Mouse (Mus musculus) intestine, embryonic 14.5 days (tissue): ENCODE measurements around the gene Clic1. TPM values are rescaled to one million over a fixed set of nuclear protein-coding genes. Genes with fewer than 3 reads are reported as not detected.

Source experiments
- ATAC-seq: fragments of 200-750 bp; cut with Nextera tagmentation; replicated peaks from 2 replicates; pipeline ENCODE4 v1.8.0; 2017; ENCODE audit warnings: low read depth, moderate number of reproducible peaks, moderate TSS enrichment, moderate library complexity; ENCODE audit not compliant: low FRiP score, low TSS enrichment
- DNase-seq: peaks from one replicate; pipeline ENCODE4 v3.0.0-alpha.2; 2018; ENCODE audit warnings: low spot score
- H3K27ac ChIP-seq: fragments of 300-500 bp; sonication (generic); 2 replicates; pipeline ENCODE4 v1.5.1; 2014; ENCODE audit warnings: low read depth, mild to moderate bottlenecking, control low read depth
- H3K27me3 ChIP-seq: fragments of 300-500 bp; sonication (generic); replicated peaks from 2 replicates; pipeline ENCODE4 v1.6.1; 2014; ENCODE audit warnings: low read length, control low read depth; ENCODE audit not compliant: control insufficient read depth, insufficient read depth
- H3K36me3 ChIP-seq: fragments of 300-500 bp; sonication (generic); 2 replicates; pipeline ENCODE4 v1.6.1; 2014; ENCODE audit warnings: low read length, control low read depth; ENCODE audit not compliant: control insufficient read depth, insufficient read depth
- H3K4me1 ChIP-seq: fragments of 300-500 bp; sonication (generic); replicated peaks from 2 replicates; pipeline ENCODE4 v1.6.1; 2014; ENCODE audit warnings: low read length, control low read depth, mixed read lengths; ENCODE audit not compliant: control insufficient read depth, insufficient read depth
- H3K4me2 ChIP-seq: fragments of 300-500 bp; sonication (generic); 2 replicates; pipeline ENCODE4 v1.6.1; 2014; ENCODE audit warnings: low read length
- H3K4me3 ChIP-seq: fragments of 300-500 bp; sonication (generic); 2 replicates; pipeline ENCODE4 v1.5.1; 2014; ENCODE audit warnings: low read depth, low read length, control low read depth, mixed read lengths
- H3K9ac ChIP-seq: fragments of 300-500 bp; sonication (generic); 2 replicates; pipeline ENCODE4 v1.6.1; 2014; ENCODE audit warnings: mild to moderate bottlenecking, low read length
- H3K9me3 ChIP-seq: fragments of 300-500 bp; sonication (generic); 2 replicates; pipeline ENCODE4 v1.6.1; 2016; ENCODE audit warnings: low read length, control low read depth; ENCODE audit not compliant: control insufficient read depth
- WGBS: fragments of 180-500 bp; shearing (Covaris S2); extraction: QIAGEN DNeasy Blood & Tissue Kit; methylation state at CpG from one replicate; pipeline ENCODE4 v1.1.7; 2014; 5-methylcytosine and 5-hydroxymethylcytosine counted together
- polyA plus RNA-seq: library from polyadenylated mRNA; unstranded; fragments of >200 nt; fragmentation: Nextera tagmentation; extraction: Ambion mirVana; gene quantifications from 2 replicates; pipeline ENCODE4 v1.2.1, GENCODE M21; 2014

The Clic1 gene
- polyA plus RNA-seq, 1 experiment from 2014 or later = 113 TPM

DNA sequence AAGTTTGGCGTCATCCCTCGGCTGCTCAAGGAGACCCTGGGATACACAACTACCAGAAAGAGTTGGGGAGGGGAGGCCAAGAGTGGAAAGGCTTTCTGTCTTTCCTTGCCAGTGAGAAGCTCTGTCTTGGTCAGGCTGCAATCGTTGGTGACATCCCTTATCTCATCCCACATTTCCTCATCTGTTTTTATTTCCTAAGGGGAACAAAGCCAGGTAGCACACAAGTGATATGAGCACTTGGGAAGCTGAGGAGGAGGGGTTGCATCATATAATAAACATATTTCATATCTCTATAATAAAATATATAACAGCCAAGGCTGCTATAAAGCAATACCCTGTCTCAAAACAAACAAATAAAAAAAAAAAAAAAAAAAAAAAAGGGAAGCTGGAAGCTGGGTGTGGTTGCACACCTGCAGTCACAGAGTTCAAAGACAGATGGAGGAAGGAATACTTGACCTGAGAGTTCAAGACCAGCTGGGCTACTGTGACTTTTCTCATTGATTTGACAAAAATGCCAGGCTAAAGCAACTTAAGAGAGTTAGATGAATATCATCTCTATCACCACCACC, 34.2 kb downstream of the Clic1 start:
- Histone ChIP-seq H3K4me2 (no peak overlapping the region), H3K4me1 (no peaks in the 10 kb centered on the region), H3K27me3 (no peaks in the 10 kb centered on the region), H3K9me3 (no peaks in the 10 kb centered on the region), H3K4me3 (no peak overlapping the region), H3K27ac (no peak overlapping the region), H3K9ac (no peak overlapping the region), H3K36me3 (no peaks in the 10 kb centered on the region)
- no peak for ATAC-seq
- 73% methylated on average over 3 of the region's 3 CpGs for WGBS
- DNase-seq = no peak

DNA sequence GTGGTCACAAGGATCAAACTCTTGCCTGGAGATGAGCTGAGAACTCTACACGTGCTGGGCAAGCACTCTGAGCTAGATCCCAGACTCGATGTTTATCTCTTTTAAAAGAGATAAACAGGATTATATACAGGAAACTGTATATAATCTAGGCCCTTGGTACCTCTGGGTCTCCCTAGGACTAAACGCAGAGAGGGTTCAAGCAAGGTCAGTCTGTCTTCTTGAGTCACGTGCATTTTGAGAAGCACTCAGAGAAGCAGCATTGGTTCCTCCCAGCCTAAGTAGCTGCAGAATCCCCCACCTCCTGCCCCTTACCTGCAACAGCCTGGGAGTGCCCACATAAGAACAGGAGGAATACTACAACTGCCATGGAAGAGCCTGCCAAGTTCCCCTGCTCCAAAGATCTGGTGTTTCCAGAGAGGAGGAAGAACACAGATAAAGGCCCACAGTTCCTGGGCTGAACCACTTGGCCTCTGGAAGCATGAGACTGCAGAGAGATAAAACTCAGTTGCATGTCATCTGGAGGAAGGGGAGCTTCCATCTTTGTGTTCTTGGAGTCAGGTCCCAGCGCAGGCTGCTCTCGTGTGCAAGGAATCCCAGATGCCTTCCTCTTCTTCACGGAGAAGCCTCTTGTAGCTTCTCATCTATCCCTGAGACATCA, 35.6 kb downstream of the Clic1 start, which contains the start of gene Ly6g6f:
TSS of gene Ly6g6f (minus strand) at position 403 of the 658 bp plus-strand sequence.
- 67% methylated on average over 7 of the region's 7 CpGs for WGBS
- no peak for DNase-seq
- Histone ChIP-seq H3K9ac (no peak within 1 kb of the TSS), H3K36me3 (no peaks in the 10 kb centered on the region), H3K4me3 (no peak within 1 kb of the TSS), H3K9me3 (no peaks in the 10 kb centered on the region), H3K27me3 (no peaks in the 10 kb centered on the region), H3K27ac (no peak within 1 kb of the TSS), H3K4me1 (peaks cover 6% of the 10 kb centered on the region; the same call in 1 of the 2 replicates), H3K4me2 (no peak within 1 kb of the TSS)
- no peak for ATAC-seq

DNA sequence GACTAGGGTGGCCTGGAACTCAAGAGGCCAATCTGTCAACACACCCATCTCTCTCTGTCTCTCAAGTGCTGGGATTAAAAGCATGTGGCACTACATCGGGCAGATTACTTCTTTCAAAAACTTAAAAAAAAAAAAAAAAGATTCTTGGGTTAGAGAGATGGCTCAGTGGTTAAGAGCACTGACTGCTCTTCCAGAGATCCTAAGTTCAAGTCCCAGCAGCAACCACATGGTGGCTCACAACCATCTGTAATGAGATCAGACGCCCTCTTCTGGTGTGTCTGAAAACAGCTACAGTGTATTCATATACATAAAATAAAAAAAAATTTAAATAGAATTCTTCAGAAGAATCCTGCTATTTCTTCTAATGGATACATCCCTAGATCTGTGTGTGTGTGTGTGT, 38.4 kb downstream of the Clic1 start:
- no peak for DNase-seq
- H3K4me3 ChIP-seq = no peak overlapping the region
- no peaks in the 10 kb centered on the region for H3K27me3 ChIP-seq
- no peak overlapping the region for H3K9ac ChIP-seq
- H3K4me2 ChIP-seq = no peak overlapping the region
- H3K36me3 ChIP-seq = peaks cover 22% of the 10 kb centered on the region
- no peak overlapping the region for H3K27ac ChIP-seq
- H3K9me3 ChIP-seq = no peaks in the 10 kb centered on the region
- peaks cover 11% of the 10 kb centered on the region; the same call in 1 of the 2 replicates for H3K4me1 ChIP-seq
- no peak for ATAC-seq
- WGBS = 62% methylated on average over 2 of the region's 2 CpGs

DNA sequence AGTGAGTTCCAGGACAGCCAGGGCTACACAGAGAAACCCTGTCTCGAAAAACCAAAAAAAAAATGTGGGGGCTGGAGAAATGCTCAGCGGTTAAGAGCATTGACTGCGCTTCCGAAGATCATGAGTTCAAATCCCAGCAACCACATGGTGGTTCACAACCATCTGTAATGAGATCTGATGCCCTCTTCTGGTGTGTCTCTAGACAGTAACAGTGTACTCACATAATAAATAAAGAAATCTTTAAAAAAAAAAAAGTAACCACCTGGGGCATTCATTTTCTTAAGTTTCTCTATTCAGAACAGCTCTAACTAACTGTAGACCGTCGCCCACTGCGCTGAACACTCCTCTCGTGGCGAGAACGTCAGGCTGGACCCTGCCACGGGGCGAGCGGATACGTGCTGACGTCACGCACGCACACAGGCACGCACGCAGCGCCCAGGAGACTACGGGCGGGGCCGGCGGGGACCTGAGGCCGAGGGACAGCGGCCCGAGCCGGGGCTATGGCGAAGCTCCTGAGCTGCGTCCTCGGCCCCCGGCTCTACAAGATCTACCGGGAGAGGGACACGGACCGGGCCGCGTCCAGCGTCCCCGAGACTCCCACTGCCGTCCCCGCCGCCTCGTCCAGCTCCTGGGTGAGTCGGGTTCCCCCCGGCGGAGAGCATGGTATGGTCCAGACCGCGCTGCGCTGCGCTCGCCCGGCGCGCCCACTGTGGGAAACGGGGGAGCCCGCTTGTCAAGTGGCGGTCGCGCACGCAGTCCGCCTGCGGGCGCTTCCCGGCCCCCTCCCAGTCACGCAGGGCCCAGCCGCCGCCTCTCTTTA, 39.3 kb downstream of the Clic1 start, which contains the start of gene Abhd16a:
TSS of gene Abhd16a (plus strand) at position 439 of the 820 bp plus-strand sequence.
- Histone ChIP-seq H3K4me3 (peak within 1 kb of the TSS; percentile 62), H3K27me3 (no peaks in the 10 kb centered on the region), H3K9ac (peak within 1 kb of the TSS; percentile 89), H3K4me2 (peak within 1 kb of the TSS; percentile 84), H3K4me1 (peaks cover 11% of the 10 kb centered on the region; the same call in 1 of the 2 replicates), H3K9me3 (no peaks in the 10 kb centered on the region), H3K36me3 (peaks cover 29% of the 10 kb centered on the region), H3K27ac (peak within 1 kb of the TSS; percentile 98)
- 4% methylated on average over 58 of the region's 67 CpGs for WGBS
- peak; percentile 96 for ATAC-seq
- DNase-seq = peak; percentile 97

DNA sequence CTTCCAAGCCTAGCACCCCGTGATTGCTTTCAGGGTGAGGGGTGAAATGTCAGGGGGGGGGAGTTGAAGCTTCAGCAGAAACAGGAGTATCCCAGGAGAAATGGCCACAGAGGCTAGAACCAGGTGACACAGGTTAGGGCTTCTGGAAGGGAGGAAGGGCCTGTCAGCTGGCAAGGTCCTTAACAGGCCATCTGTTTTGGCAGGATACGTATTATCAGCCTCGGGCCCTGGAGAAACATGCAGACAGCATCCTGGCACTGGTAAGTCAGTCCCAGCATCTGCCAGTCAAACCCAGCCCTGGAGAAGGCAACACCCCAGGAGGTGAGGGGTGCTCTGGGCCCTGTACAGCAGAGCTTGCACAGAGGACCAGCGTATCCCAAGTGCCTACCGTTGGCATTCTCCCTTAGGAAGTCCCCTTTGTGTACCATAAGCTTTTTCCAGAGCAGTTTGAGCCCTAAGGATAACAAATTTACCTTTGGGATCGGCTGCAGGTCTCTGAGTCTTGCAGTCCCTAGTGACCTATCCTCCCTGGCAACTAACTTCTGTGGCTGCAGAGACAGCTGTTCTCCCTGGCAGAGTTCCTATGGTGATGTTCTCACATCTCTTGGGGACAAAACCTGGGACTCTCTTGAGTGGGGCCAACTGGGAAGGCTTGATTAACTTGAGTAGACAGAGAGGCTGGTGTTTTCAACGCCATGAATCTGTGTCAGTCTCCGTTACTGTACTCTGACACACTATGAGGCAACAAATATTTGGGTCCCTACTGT, 40.6 kb downstream of the Clic1 start:
- Histone ChIP-seq H3K9me3 (no peaks in the 10 kb centered on the region), H3K36me3 (peaks cover 42% of the 10 kb centered on the region), H3K4me2 (peak overlapping the region; percentile 84), H3K4me1 (peaks cover 11% of the 10 kb centered on the region; the same call in 1 of the 2 replicates), H3K27me3 (no peaks in the 10 kb centered on the region), H3K4me3 (peak overlapping the region; percentile 62), H3K9ac (peak overlapping the region; percentile 89), H3K27ac (no peak overlapping the region)
- 71% methylated on average over 8 of the region's 8 CpGs for WGBS
- ATAC-seq (no peak), DNase-seq (no peak)

DNA sequence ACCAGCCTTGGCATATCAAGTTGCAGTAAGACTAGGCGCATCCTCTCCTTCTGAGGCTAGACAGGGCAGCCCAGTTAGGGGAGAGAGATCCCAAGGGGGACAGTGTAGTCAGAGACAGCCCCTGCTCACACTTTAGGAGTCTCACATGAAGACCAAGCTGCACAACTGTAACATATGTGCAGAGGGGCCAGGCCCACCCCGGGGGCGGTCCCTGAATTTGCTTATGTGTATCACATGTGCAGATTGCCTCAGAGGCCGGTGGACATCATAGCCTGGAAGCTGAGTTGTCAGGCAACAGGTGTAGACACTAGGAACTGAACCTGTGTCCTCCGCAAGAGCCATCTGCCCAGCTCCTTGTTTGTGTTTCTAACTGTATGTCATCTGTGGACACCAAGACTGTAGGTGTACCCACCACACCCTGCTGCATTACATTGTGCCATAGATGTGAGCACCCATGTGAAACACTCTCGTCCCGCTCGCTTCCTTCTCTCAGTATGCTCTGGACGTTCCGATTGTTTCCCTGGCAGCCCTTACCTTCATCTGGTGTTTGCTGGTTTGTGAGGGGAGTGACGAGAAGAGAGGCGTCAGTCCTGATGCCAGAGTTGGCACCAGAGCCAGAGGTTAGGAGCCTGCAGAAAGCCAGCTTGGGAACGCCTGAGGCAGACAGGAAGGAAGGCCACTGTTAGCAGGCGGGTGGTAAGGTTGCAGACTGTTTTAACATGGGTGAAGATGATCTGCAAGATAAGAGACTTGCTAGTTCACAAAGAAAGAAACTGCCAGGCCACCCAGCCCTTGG, 42.8 kb downstream of the Clic1 start:
- Histone ChIP-seq H3K27ac (no peak overlapping the region), H3K4me3 (no peak overlapping the region), H3K4me2 (no peak overlapping the region), H3K27me3 (no peaks in the 10 kb centered on the region), H3K9ac (no peak overlapping the region), H3K36me3 (peaks cover 60% of the 10 kb centered on the region), H3K4me1 (peaks cover 11% of the 10 kb centered on the region; the same call in 1 of the 2 replicates), H3K9me3 (no peaks in the 10 kb centered on the region)
- DNase-seq (no peak), ATAC-seq (no peak)
- WGBS = 87% methylated on average over 14 of the region's 14 CpGs

DNA sequence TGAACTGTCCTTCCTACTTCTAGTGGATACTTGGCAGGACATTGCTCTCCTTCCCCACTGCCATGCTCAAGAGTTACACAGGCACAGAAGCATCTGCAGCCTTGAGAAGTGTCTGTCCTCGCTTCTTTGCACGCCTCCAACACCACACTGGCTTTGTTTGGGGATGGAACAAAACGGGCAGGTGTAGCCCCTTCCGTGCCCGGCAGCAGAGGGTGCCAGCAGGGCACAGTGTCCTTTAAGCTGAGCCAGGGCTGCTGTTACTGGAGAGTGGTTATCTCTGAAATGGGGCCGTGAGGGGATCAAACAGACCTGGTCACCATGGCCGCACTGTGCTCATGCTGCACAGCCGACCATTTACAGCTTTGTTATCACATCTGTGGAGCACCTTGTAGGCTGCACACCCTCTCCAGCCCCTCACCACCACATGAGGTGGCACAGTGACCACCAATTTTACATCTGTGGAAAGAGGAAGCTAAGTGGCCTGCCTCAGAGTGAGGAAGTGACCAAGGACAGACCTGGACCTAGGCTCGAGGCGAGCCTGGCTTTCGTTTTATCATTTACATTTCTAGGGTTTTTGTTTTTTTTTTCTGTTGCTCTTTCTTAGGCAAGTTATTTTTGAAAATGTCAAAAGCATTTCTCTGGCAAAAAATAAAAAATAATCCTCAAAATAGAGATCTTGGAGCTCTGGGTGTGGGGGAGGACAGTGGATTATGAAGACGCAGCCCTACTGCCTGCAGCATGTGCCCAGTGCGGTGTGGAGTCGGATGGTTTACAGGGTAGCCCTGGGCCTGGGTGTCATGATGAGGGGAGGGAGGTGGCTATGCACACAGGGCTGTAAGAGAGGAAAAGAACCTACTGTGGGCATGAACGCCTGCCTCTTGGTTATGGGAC, 45.0 kb downstream of the Clic1 start:
- H3K4me2 ChIP-seq = no peak overlapping the region
- no peak overlapping the region for H3K4me3 ChIP-seq
- no peak for ATAC-seq
- 86% methylated on average over 15 of the region's 15 CpGs for WGBS
- no peaks in the 10 kb centered on the region for H3K27me3 ChIP-seq
- no peak for DNase-seq
- H3K36me3 ChIP-seq = peaks cover 82% of the 10 kb centered on the region
- no peaks in the 10 kb centered on the region for H3K9me3 ChIP-seq
- H3K4me1 ChIP-seq = peaks cover 11% of the 10 kb centered on the region; the same call in 1 of the 2 replicates
- H3K27ac ChIP-seq = no peak overlapping the region
- H3K9ac ChIP-seq = no peak overlapping the region
